Mouse (Mus musculus) MEL (cell line): ENCODE data around the gene Tnni1.

Experiments used
- CTCF ChIP-seq, 3 experiments: IDR thresholded peaks in 2 of 3; conservative IDR thresholded peaks in 1 of 3; 2 replicates each; pipeline ENCODE4 v1.5.1; 2011 to 2012; ENCODE audit warnings: low read length in 3 of 3, low read depth in 2 of 3, mild to moderate bottlenecking in 2 of 3, improper control_type of control experiment in 1 of 3, inconsistent platforms in 1 of 3, mixed read lengths in 1 of 3, moderate library complexity in 1 of 3; ENCODE audit not compliant: control insufficient read depth in 1 of 3, insufficient read depth in 1 of 3, poor library complexity in 1 of 3, severe bottlenecking in 1 of 3
- MAFK ChIP-seq: IDR thresholded peaks from 2 replicates; pipeline ENCODE4 v1.6.1; 2011; ENCODE audit warnings: low read depth, mild to moderate bottlenecking, low read length, improper control_type of control experiment, borderline replicate concordance
- NELFE ChIP-seq: IDR thresholded peaks from 2 replicates; pipeline ENCODE4 v1.6.1; 2011; ENCODE audit warnings: low read depth, low read length, improper control_type of control experiment
- ZC3H11A ChIP-seq: IDR thresholded peaks from 2 replicates; pipeline ENCODE4 v1.6.1; 2012; ENCODE audit warnings: low read depth, mild to moderate bottlenecking, inconsistent platforms, low read length, improper control_type of control experiment

DNA sequence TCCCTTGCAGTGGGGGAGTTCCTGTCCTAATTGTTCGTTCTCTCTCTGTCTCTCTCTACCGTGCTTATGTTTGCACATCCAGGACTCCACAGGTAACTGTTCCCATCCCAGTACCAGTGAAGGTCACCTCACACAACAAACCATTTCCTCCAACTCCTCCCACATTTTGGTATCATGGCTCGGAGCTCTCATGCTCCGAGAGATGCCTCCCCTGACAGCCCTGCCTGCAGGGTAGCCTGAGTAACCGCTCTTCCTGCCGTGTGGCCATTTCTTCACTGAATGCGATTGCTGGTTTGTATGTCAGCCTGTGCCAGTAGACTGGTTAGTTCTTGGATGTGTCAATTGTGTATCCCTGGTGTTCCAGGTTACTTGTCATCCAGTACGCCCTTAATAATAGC is 7.7 kb upstream of the Tnni1 start:
- TF ChIP-seq CTCF (IDR thresholded peaks at IDR 0.05 in 2 of 3, conservative IDR thresholded peaks at IDR 0.05 in 1 of 3; ENCODE audit: control insufficient read depth in 1 of 3, insufficient read depth in 1 of 3, low read depth in 2 of 3, low read length in 3 of 3, poor library complexity in 1 of 3, severe bottlenecking in 1 of 3) = no peak
- TF ChIP-seq ZC3H11A = no peak
- TF ChIP-seq MAFK = no peak
- TF ChIP-seq NELFE = no peak
